Mouse (Mus musculus): ENCODE data around the gene Zg16. TPM values are rescaled to one million over a fixed set of nuclear protein-coding genes. Genes with fewer than 3 reads are reported as not detected.
A peak's percentile ranks its signal among the peaks of the same experiment; 100 is the strongest.

Gene Zg16
- polyA plus RNA-seq, 1 experiment from 2014 or later: not detected

- Histone ChIP-seq H3K9ac (ENCODE audit: low read length) (peak overlapping the region; percentile 26; the same call in 1 of the 2 replicates), H3K4me3 (ENCODE audit: control insufficient read depth in 1 of 2, insufficient read depth in 1 of 2, low read depth in 1 of 2, low read length in 2 of 2) (no peak overlapping the region), H3K4me2 (ENCODE audit: low read length) (no peak overlapping the region), H3K9me3 (ENCODE audit: control insufficient read depth, low read length) (no peaks in the 10 kb centered on the region), H3K27ac (replicated peaks in 1 of 2; ENCODE audit: control insufficient read depth in 1 of 2, insufficient read depth in 1 of 2, low read depth in 2 of 2, low read length in 2 of 2) (peak overlapping the region; percentile 57 to 59), H3K36me3 (ENCODE audit: control insufficient read depth, insufficient read depth, low read length) (peaks cover 14% of the 10 kb centered on the region), H3K27me3 (ENCODE audit: control insufficient read depth, insufficient read depth, low read length) (no peaks in the 10 kb centered on the region), H3K4me1 (ENCODE audit: control insufficient read depth in 2 of 2, insufficient read depth in 2 of 2, low read length in 2 of 2) (peaks cover 9 to 10% of the 10 kb centered on the region in 2 experiments)
- ATAC-seq (ENCODE audit: insufficient number of reproducible peaks, insufficient read depth, low FRiP score, low read depth): peak; percentile 64
- 28% methylated on average over 9 of the region's 9 CpGs for WGBS
These were observed 78.7 kb downstream of the Zg16 start for GRCm38 (mm10) chr7:127008239-127009019.

DNA sequence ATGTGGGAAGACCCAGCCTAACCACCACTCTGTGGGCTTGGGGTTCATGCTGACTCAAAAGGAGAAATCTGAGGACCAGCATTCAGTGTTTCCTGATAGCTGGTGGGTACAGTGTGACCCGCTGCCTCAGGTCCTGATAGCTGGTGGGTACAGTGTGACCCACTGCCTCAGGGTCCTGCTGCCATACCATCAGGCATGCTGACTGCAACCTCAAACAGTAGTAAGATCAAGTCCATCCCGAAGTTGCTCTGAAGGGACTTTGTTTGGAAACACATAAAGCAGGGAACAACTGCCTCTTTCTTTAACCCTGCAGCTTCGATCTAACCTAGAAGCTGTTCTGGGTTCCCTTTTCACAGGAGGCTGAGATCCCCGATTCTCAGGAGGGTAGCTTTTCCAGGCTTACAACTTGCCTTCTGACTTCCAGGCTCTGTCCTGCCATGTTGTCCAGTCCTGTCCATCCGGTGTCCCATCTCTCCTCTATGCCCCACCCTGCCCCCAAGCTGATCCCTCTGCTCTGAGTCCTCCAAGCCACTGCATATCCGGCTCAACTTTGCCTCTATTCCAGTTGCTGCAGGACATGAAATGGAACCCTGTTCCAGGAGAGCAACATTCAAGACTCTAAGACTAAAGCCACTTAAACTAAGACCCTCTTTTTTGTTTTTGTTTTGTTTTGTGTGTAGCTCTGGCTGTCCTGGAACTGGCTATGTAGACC lies 79.7 kb downstream of the Zg16 start:
- Histone ChIP-seq H3K9me3 (ENCODE audit: control insufficient read depth, low read length) (no peaks in the 10 kb centered on the region), H3K36me3 (ENCODE audit: control insufficient read depth, insufficient read depth, low read length) (peaks cover 4% of the 10 kb centered on the region; the same call in 1 of the 2 replicates), H3K27ac (replicated peaks in 1 of 2; ENCODE audit: control insufficient read depth in 1 of 2, insufficient read depth in 1 of 2, low read depth in 2 of 2, low read length in 2 of 2) (no peak overlapping the region), H3K27me3 (ENCODE audit: control insufficient read depth, insufficient read depth, low read length) (no peaks in the 10 kb centered on the region), H3K4me3 (ENCODE audit: control insufficient read depth in 1 of 2, insufficient read depth in 1 of 2, low read depth in 1 of 2, low read length in 2 of 2) (no peak overlapping the region), H3K4me2 (ENCODE audit: low read length) (no peak overlapping the region), H3K9ac (ENCODE audit: low read length) (no peak overlapping the region), H3K4me1 (ENCODE audit: control insufficient read depth in 2 of 2, insufficient read depth in 2 of 2, low read length in 2 of 2) (peaks cover 8 to 9% of the 10 kb centered on the region in 2 experiments)
- no peak for ATAC-seq (ENCODE audit: insufficient number of reproducible peaks, insufficient read depth, low FRiP score, low read depth)
- WGBS: 84% methylated on average over 6 of the region's 6 CpGs

DNA sequence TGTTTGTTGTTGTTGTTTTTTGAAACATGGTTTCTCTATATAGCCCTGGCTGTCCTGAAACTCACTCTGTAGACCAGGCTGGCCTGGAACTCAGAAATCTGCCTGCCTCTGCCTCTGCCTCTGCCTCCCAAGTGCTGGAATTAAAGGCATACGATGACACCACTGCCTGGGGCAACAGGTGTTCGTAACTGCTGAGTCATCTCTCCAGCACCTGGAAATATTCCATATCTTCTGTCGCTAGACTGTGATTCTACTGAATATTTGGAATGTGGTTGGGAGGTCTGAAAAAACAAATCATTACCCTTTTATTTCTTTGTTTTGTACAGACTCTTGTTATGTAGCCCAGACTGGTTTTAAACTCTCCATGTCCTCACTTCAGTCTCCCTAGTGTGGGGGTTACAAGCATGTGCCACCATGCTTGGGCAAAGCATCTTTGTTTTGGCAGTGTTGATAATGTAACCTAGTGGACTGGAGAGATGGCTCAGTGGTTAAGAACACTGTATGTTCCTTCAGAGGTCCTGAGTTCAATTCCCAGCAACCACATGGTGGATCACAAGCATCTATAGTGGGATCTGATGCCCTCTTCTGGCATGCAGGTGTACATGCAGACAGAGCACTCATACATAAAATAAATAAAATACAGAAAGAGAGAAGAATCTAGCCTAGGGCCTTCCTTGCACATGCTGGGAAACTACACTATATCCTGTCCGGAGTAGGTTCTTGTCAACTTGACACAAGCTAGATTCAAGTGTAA lies 82.8 kb downstream of the Zg16 start:
- ATAC-seq (ENCODE audit: insufficient number of reproducible peaks, insufficient read depth, low FRiP score, low read depth): no peak
- WGBS: 82% methylated on average over 4 of the region's 4 CpGs

DNA sequence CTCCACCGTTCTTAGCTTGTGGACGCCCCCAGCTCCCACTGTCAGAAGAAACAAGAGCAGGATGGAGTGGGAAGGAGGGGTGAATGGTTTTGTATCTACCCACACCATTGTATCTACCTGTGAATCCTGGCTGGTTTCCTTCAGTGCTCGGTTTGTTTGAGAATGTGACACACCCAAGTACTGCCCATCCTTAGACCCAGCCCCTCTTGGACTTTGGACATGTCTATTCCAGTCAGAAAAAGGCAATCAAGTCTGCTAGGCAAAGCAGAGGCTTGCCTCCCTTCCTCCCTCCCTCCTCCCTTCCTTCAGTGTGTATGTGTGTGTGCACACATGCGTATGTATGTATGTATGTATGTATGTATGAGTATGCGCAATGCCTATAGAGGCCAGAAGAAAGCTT lies 83.5 kb downstream of the Zg16 start:
- no peak overlapping the region for H3K4me3 ChIP-seq (ENCODE audit: control insufficient read depth in 1 of 2, insufficient read depth in 1 of 2, low read depth in 1 of 2, low read length in 2 of 2)
- WGBS: 90% methylated on average over 5 of the region's 5 CpGs
- H3K4me2 ChIP-seq (ENCODE audit: low read length): no peak overlapping the region
- no peak overlapping the region for H3K9ac ChIP-seq (ENCODE audit: low read length)
- H3K9me3 ChIP-seq (ENCODE audit: control insufficient read depth, low read length): no peaks in the 10 kb centered on the region
- ATAC-seq (ENCODE audit: insufficient number of reproducible peaks, insufficient read depth, low FRiP score, low read depth): no peak
- H3K27ac ChIP-seq (replicated peaks in 1 of 2; ENCODE audit: control insufficient read depth in 1 of 2, insufficient read depth in 1 of 2, low read depth in 2 of 2, low read length in 2 of 2): no peak overlapping the region
- no peaks in the 10 kb centered on the region for H3K36me3 ChIP-seq (ENCODE audit: control insufficient read depth, insufficient read depth, low read length)
- H3K4me1 ChIP-seq (ENCODE audit: control insufficient read depth in 2 of 2, insufficient read depth in 2 of 2, low read length in 2 of 2): peaks cover 5 to 8% of the 10 kb centered on the region in 2 experiments
- H3K27me3 ChIP-seq (ENCODE audit: control insufficient read depth, insufficient read depth, low read length): no peaks in the 10 kb centered on the region

More for the DNA sequence above, 82.8 kb downstream of the Zg16 start:
- Histone ChIP-seq H3K4me1 (ENCODE audit: control insufficient read depth in 2 of 2, insufficient read depth in 2 of 2, low read length in 2 of 2) (peaks cover 8 to 9% of the 10 kb centered on the region in 2 experiments), H3K36me3 (ENCODE audit: control insufficient read depth, insufficient read depth, low read length) (no peaks in the 10 kb centered on the region), H3K9me3 (ENCODE audit: control insufficient read depth, low read length) (no peaks in the 10 kb centered on the region), H3K4me3 (ENCODE audit: control insufficient read depth in 1 of 2, insufficient read depth in 1 of 2, low read depth in 1 of 2, low read length in 2 of 2) (no peak overlapping the region), H3K27me3 (ENCODE audit: control insufficient read depth, insufficient read depth, low read length) (no peaks in the 10 kb centered on the region), H3K9ac (ENCODE audit: low read length) (no peak overlapping the region), H3K4me2 (ENCODE audit: low read length) (no peak overlapping the region), H3K27ac (replicated peaks in 1 of 2; ENCODE audit: control insufficient read depth in 1 of 2, insufficient read depth in 1 of 2, low read depth in 2 of 2, low read length in 2 of 2) (no peak overlapping the region)

Small RNA genes within 50 kb of the gene (microRNA-seq; reads per million reads assigned to microRNA genes)
- gene Gm44343: not detected

Other genes with a start within 250 kb of the Zg16 start
- gene Doc2a, start 239.9 kb downstream of the Zg16 start, polyA plus RNA-seq (2014; fragmentation: Nextera tagmentation; extraction: Ambion mirVana): 0.14 TPM in 1 of 2 replicates, not detected in the other
- 10.7 and 11.5 TPM in 2 replicates for gene Hirip3, start 225.4 kb downstream of the Zg16 start, polyA plus RNA-seq (2014; fragmentation: Nextera tagmentation; extraction: Ambion mirVana)
- gene Ino80e, start 225.0 kb downstream of the Zg16 start, polyA plus RNA-seq (2014; fragmentation: Nextera tagmentation; extraction: Ambion mirVana): 47.9 and 51.9 TPM in 2 replicates
- 19.8 and 21.7 TPM in 2 replicates for gene Taok2, start 202.6 kb downstream of the Zg16 start, polyA plus RNA-seq (2014; fragmentation: Nextera tagmentation; extraction: Ambion mirVana)
- gene Tmem219, start 164.4 kb downstream of the Zg16 start, polyA plus RNA-seq (2014; fragmentation: Nextera tagmentation; extraction: Ambion mirVana): 21.6 and 22.7 TPM in 2 replicates
- gene Kctd13, start 158.4 kb downstream of the Zg16 start, polyA plus RNA-seq (2014; fragmentation: Nextera tagmentation; extraction: Ambion mirVana): 11.3 and 11.9 TPM in 2 replicates
- gene Asphd1, start 137.7 kb downstream of the Zg16 start, polyA plus RNA-seq (2014; fragmentation: Nextera tagmentation; extraction: Ambion mirVana): not detected in 2 replicates
- 0.86 and 1.4 TPM in 2 replicates for gene Sez6l2, start 136.8 kb downstream of the Zg16 start, polyA plus RNA-seq (2014; fragmentation: Nextera tagmentation; extraction: Ambion mirVana)
- 68.5 and 74.6 TPM in 2 replicates for gene Cdipt, start 111.4 kb downstream of the Zg16 start, polyA plus RNA-seq (2014; fragmentation: Nextera tagmentation; extraction: Ambion mirVana)
- gene Cdiptos, start 111.2 kb downstream of the Zg16 start, polyA plus RNA-seq (2014; fragmentation: Nextera tagmentation; extraction: Ambion mirVana): 0.86 and 1.6 TPM in 2 replicates
- 12.0 and 12.6 TPM in 2 replicates for gene Mvp, start 72.7 kb downstream of the Zg16 start, polyA plus RNA-seq (2014; fragmentation: Nextera tagmentation; extraction: Ambion mirVana)
- 0.84 TPM in 1 of 2 replicates, not detected in the other for gene Pagr1b, start 70.8 kb downstream of the Zg16 start, polyA plus RNA-seq (2014; fragmentation: Nextera tagmentation; extraction: Ambion mirVana)
- gene Pagr1a, start 70.0 kb downstream of the Zg16 start, polyA plus RNA-seq (2014; fragmentation: Nextera tagmentation; extraction: Ambion mirVana): 23.1 and 25.4 TPM in 2 replicates
- 41.9 and 45.0 TPM in 2 replicates for gene Gm42742, start 66.2 kb downstream of the Zg16 start, polyA plus RNA-seq (2014; fragmentation: Nextera tagmentation; extraction: Ambion mirVana)
- 2.1 and 3.2 TPM in 2 replicates for gene Prrt2, start 66.1 kb downstream of the Zg16 start, polyA plus RNA-seq (2014; fragmentation: Nextera tagmentation; extraction: Ambion mirVana)
- 37.6 and 44.7 TPM in 2 replicates for gene Maz, start 60.3 kb downstream of the Zg16 start, polyA plus RNA-seq (2014; fragmentation: Nextera tagmentation; extraction: Ambion mirVana)
- gene Kif22, start 44.9 kb downstream of the Zg16 start, polyA plus RNA-seq (2014; fragmentation: Nextera tagmentation; extraction: Ambion mirVana): 67.8 and 74.3 TPM in 2 replicates
- 0.65 and 1.2 TPM in 2 replicates for gene AI467606, start 4.0 kb upstream of the Zg16 start, polyA plus RNA-seq (2014; fragmentation: Nextera tagmentation; extraction: Ambion mirVana)
- 2.4 and 2.8 TPM in 2 replicates for gene Qprt, start 34.9 kb upstream of the Zg16 start, polyA plus RNA-seq (2014; fragmentation: Nextera tagmentation; extraction: Ambion mirVana)
- gene Spn, start 50.5 kb upstream of the Zg16 start, polyA plus RNA-seq (2014; fragmentation: Nextera tagmentation; extraction: Ambion mirVana): 0.12 and 0.22 TPM in 2 replicates
- 33.7 and 34.8 TPM in 2 replicates for gene Cd2bp2, start 108.7 kb upstream of the Zg16 start, polyA plus RNA-seq (2014; fragmentation: Nextera tagmentation; extraction: Ambion mirVana)
- 20.2 and 21.2 TPM in 2 replicates for gene Tbc1d10b, start 121.1 kb upstream of the Zg16 start, polyA plus RNA-seq (2014; fragmentation: Nextera tagmentation; extraction: Ambion mirVana)
- 11.7 and 14.9 TPM in 2 replicates for gene Mylpf, start 121.6 kb upstream of the Zg16 start, polyA plus RNA-seq (2014; fragmentation: Nextera tagmentation; extraction: Ambion mirVana)
- gene Zfp553, start 145.7 kb upstream of the Zg16 start, polyA plus RNA-seq (2014; fragmentation: Nextera tagmentation; extraction: Ambion mirVana): 9.9 and 11.4 TPM in 2 replicates
- gene Sept1, start 145.8 kb upstream of the Zg16 start, polyA plus RNA-seq (2014; fragmentation: Nextera tagmentation; extraction: Ambion mirVana): 22.2 and 25.3 TPM in 2 replicates
- 26.8 and 31.4 TPM in 2 replicates for gene Zfp771, start 156.9 kb upstream of the Zg16 start, polyA plus RNA-seq (2014; fragmentation: Nextera tagmentation; extraction: Ambion mirVana)
- 168 and 172 TPM in 2 replicates for gene Dctpp1, start 173.4 kb upstream of the Zg16 start, polyA plus RNA-seq (2014; fragmentation: Nextera tagmentation; extraction: Ambion mirVana)
- 69.5 and 74.6 TPM in 2 replicates for gene Sephs2, start 186.7 kb upstream of the Zg16 start, polyA plus RNA-seq (2014; fragmentation: Nextera tagmentation; extraction: Ambion mirVana)
- gene Itgal, start 208.9 kb upstream of the Zg16 start, polyA plus RNA-seq (2014; fragmentation: Nextera tagmentation; extraction: Ambion mirVana): 1.2 and 1.5 TPM in 2 replicates

All from heart, embryonic 14.5 days (tissue).